Mouse (Mus musculus) midbrain, embryonic 11.5 days (tissue): ENCODE measurements around the gene B4galt2. TPM values are rescaled to one million over a fixed set of nuclear protein-coding genes. Genes with fewer than 3 reads are reported as not detected.

Experiments used
- ATAC-seq: fragments of 200-750 bp; cut with Nextera tagmentation; 2 replicates; pipeline ENCODE4 v1.8.0; 2017; ENCODE audit warnings: moderate TSS enrichment, moderate library complexity; ENCODE audit not compliant: low FRiP score
- DNase-seq: peaks from one replicate; pipeline ENCODE4 v3.0.0; 2015; ENCODE audit warnings: low spot score; ENCODE audit errors: missing footprints
- H3K27ac ChIP-seq: fragments of 300-500 bp; sonication (generic); 2 replicates; pipeline ENCODE4 v1.5.1; 2014; ENCODE audit warnings: low read depth, low read length
- H3K27me3 ChIP-seq: fragments of 300-500 bp; sonication (generic); 2 replicates; pipeline ENCODE4 v1.6.1; 2014; ENCODE audit warnings: mild to moderate bottlenecking, low read length, moderate library complexity, mixed read lengths; ENCODE audit not compliant: control insufficient read depth, insufficient read depth
- H3K36me3 ChIP-seq: fragments of 300-500 bp; sonication (generic); 2 replicates; pipeline ENCODE4 v1.6.1; 2014; ENCODE audit warnings: mild to moderate bottlenecking, low read length, moderate library complexity, mixed read lengths; ENCODE audit not compliant: control insufficient read depth, insufficient read depth
- H3K4me1 ChIP-seq: fragments of 300-500 bp; sonication (generic); 2 replicates; pipeline ENCODE4 v1.6.1; 2014; ENCODE audit warnings: low read length; ENCODE audit not compliant: control insufficient read depth, insufficient read depth
- H3K4me2 ChIP-seq: fragments of 300-500 bp; sonication (generic); 2 replicates; pipeline ENCODE4 v1.6.1; 2014; ENCODE audit warnings: mild to moderate bottlenecking, moderate library complexity
- H3K4me3 ChIP-seq: fragments of 300-500 bp; sonication (generic); 2 replicates; pipeline ENCODE4 v1.5.1; 2014; ENCODE audit warnings: low read depth, low read length
- H3K9ac ChIP-seq: fragments of 300-500 bp; sonication (generic); 2 replicates; pipeline ENCODE4 v1.6.1; 2014; ENCODE audit warnings: low read length
- H3K9me3 ChIP-seq: fragments of 300-500 bp; sonication (generic); 2 replicates; pipeline ENCODE4 v1.6.1; 2016; ENCODE audit warnings: low read length; ENCODE audit not compliant: control insufficient read depth
- WGBS: fragments of 180-500 bp; shearing (Covaris S2); extraction: QIAGEN DNeasy Blood & Tissue Kit; methylation state at CpG from one replicate; pipeline ENCODE4 v1.1.7; 2014; 5-methylcytosine and 5-hydroxymethylcytosine counted together
- polyA plus RNA-seq: library from polyadenylated mRNA; unstranded; fragments of >200 nt; fragmentation: Nextera tagmentation; extraction: Ambion mirVana; gene quantifications from 2 replicates; pipeline ENCODE4 v1.2.1, GENCODE M21; 2014

B4galt2 gene
- polyA plus RNA-seq, 1 experiment from 2014 or later = 29.1 TPM

- peaks cover 8% of the 10 kb centered on the region for H3K4me1 ChIP-seq
- H3K27me3 ChIP-seq = no peaks in the 10 kb centered on the region
- H3K9ac ChIP-seq = no peak overlapping the region
- no peaks in the 10 kb centered on the region for H3K36me3 ChIP-seq
- H3K4me3 ChIP-seq = no peak overlapping the region
- H3K4me2 ChIP-seq = no peak overlapping the region
- H3K27ac ChIP-seq = no peak overlapping the region
- ATAC-seq (no peak), DNase-seq (no peak)
- WGBS = 91% methylated on average over 5 of the region's 5 CpGs
- H3K9me3 ChIP-seq = no peaks in the 10 kb centered on the region
Observed at GRCm38 (mm10) chr4:117918762-117919161, 35.5 kb upstream of the B4galt2 start.

DNA sequence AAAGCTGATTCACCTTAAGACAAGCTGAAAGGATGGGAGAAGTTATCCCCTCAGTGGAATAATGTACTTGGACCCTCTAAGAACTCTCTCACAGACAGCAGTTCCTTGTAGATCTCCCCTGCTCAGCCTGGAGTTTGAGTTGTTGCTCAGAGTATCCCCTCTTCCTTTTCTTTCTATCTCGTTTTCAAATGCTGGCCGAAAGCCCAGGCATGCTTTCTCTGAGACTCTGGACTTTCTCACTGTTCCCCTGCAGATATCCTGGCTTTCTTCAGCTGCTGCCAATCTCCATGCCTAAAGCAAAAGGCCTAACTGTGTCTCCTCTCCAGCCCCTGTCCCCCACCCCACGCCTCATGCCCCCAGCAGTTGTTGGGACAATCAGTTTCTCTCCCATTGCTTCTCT is 35.0 kb upstream of the B4galt2 start:
- 94% methylated on average over 3 of the region's 3 CpGs for WGBS
- H3K9ac ChIP-seq = no peak overlapping the region
- H3K4me3 ChIP-seq = no peak overlapping the region
- H3K27ac ChIP-seq = no peak overlapping the region
- H3K9me3 ChIP-seq = no peaks in the 10 kb centered on the region
- H3K36me3 ChIP-seq = no peaks in the 10 kb centered on the region
- ATAC-seq = no peak
- no peaks in the 10 kb centered on the region for H3K27me3 ChIP-seq
- peaks cover 13% of the 10 kb centered on the region for H3K4me1 ChIP-seq
- no peak overlapping the region for H3K4me2 ChIP-seq
- DNase-seq = no peak

- ATAC-seq (no peak), DNase-seq (no peak)
- no peak overlapping the region for H3K4me2 ChIP-seq
- 93% methylated on average over 4 of the region's 4 CpGs for WGBS
- H3K27ac ChIP-seq = no peak overlapping the region
- no peak overlapping the region for H3K9ac ChIP-seq
- H3K27me3 ChIP-seq = no peaks in the 10 kb centered on the region
- no peak overlapping the region for H3K4me3 ChIP-seq
- no peaks in the 10 kb centered on the region for H3K9me3 ChIP-seq
- H3K4me1 ChIP-seq = peaks cover 17% of the 10 kb centered on the region
- no peaks in the 10 kb centered on the region for H3K36me3 ChIP-seq
Observed at GRCm38 (mm10) chr4:117917847-117918246, 34.6 kb upstream of the B4galt2 start.

- no peak overlapping the region for H3K4me3 ChIP-seq
- H3K9ac ChIP-seq = no peak overlapping the region
- H3K9me3 ChIP-seq = no peaks in the 10 kb centered on the region
- no peak overlapping the region for H3K4me2 ChIP-seq
- H3K27ac ChIP-seq = no peak overlapping the region
- no peaks in the 10 kb centered on the region for H3K36me3 ChIP-seq
- 90% methylated on average over 4 of the region's 4 CpGs for WGBS
- DNase-seq = no peak
- no peaks in the 10 kb centered on the region for H3K27me3 ChIP-seq
- peaks cover 17% of the 10 kb centered on the region for H3K4me1 ChIP-seq
- ATAC-seq = no peak
Observed at GRCm38 (mm10) chr4:117917402-117917801, 34.1 kb upstream of the B4galt2 start.

GRCm38 (mm10) chr4:117916386-117916785 is 33.1 kb upstream of the B4galt2 start:
- WGBS = 91% methylated on average over 5 of the region's 5 CpGs
- Histone ChIP-seq H3K9me3 (no peaks in the 10 kb centered on the region), H3K27ac (no peak overlapping the region), H3K27me3 (no peaks in the 10 kb centered on the region), H3K9ac (no peak overlapping the region), H3K36me3 (peaks cover 5% of the 10 kb centered on the region), H3K4me3 (no peak overlapping the region), H3K4me1 (peaks cover 17% of the 10 kb centered on the region), H3K4me2 (no peak overlapping the region)
- DNase-seq (no peak), ATAC-seq (no peak)

GRCm38 (mm10) chr4:117915489-117916105 is 32.3 kb upstream of the B4galt2 start:
- ATAC-seq (no peak; the same call in 1 of the 2 replicates), DNase-seq (peak; percentile 86)
- H3K27ac ChIP-seq = no peak overlapping the region

GRCm38 (mm10) chr4:117914591-117915442 is 31.5 kb upstream of the B4galt2 start, which contains the start of gene Ipo13:
TSS of gene Ipo13 (minus strand) at chr4:117914999.
- no peaks in the 10 kb centered on the region for H3K9me3 ChIP-seq
- WGBS = under 1% methylated on average over 60 of the region's 61 CpGs
- peak within 1 kb of the TSS; percentile 83 for H3K9ac ChIP-seq
- H3K4me2 ChIP-seq = peak within 1 kb of the TSS; percentile 98
- peaks cover 5% of the 10 kb centered on the region for H3K36me3 ChIP-seq
- peak within 1 kb of the TSS; percentile 77 for H3K4me3 ChIP-seq
- H3K4me1 ChIP-seq = peaks cover 17% of the 10 kb centered on the region
- peak within 1 kb of the TSS; percentile 64; the same call in 1 of the 2 replicates for H3K27ac ChIP-seq
- ATAC-seq = peak; percentile 97
- DNase-seq = peak; percentile 100
- no peaks in the 10 kb centered on the region for H3K27me3 ChIP-seq

More at GRCm38 (mm10) chr4:117915489-117916105, 32.3 kb upstream of the B4galt2 start:
- H3K4me1 ChIP-seq = peaks cover 17% of the 10 kb centered on the region
- peak overlapping the region; percentile 83 for H3K9ac ChIP-seq
- no peaks in the 10 kb centered on the region for H3K27me3 ChIP-seq
- H3K36me3 ChIP-seq = peaks cover 5% of the 10 kb centered on the region
- peak overlapping the region; percentile 77 for H3K4me3 ChIP-seq
- H3K4me2 ChIP-seq = peak overlapping the region; percentile 98
- 6% methylated on average over 19 of the region's 19 CpGs for WGBS
- no peaks in the 10 kb centered on the region for H3K9me3 ChIP-seq

DNA sequence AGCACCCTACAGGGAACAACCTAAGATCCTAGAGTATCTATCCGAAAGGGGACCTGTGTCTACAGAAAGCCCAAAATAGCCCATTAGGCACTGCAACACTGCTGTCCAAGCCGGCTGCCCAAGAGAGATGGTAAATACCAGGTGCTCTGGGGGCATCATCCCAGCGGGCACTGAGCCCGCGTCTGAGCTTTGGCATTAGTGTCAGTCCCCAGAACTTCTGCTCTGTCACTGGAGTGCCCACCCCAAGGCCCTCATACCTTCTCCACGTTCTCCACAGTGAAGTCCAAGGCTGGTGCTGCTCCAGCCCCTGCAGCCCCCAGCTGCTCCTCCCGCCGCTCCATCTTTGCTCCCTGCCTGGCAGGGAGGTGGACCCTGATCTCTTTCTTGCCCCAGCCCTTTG is 30.7 kb upstream of the B4galt2 start:
- H3K27me3 ChIP-seq = no peaks in the 10 kb centered on the region
- H3K9me3 ChIP-seq = no peaks in the 10 kb centered on the region
- no peak for DNase-seq
- H3K4me1 ChIP-seq = peaks cover 20% of the 10 kb centered on the region
- 20% methylated on average over 8 of the region's 8 CpGs for WGBS
- peaks cover 5% of the 10 kb centered on the region for H3K36me3 ChIP-seq
- H3K4me3 ChIP-seq = peak overlapping the region; percentile 77
- ATAC-seq = no peak
- no peak overlapping the region for H3K27ac ChIP-seq
- H3K4me2 ChIP-seq = peak overlapping the region; percentile 98
- peak overlapping the region; percentile 83 for H3K9ac ChIP-seq

- H3K27ac ChIP-seq = no peak overlapping the region
- H3K27me3 ChIP-seq = no peaks in the 10 kb centered on the region
- H3K36me3 ChIP-seq = peaks cover 5% of the 10 kb centered on the region
- H3K4me1 ChIP-seq = peaks cover 22% of the 10 kb centered on the region
- H3K4me3 ChIP-seq = no peak overlapping the region; the same call in 1 of the 2 replicates
- H3K4me2 ChIP-seq = peak overlapping the region; percentile 98
- no peak overlapping the region; the same call in 1 of the 2 replicates for H3K9ac ChIP-seq
- H3K9me3 ChIP-seq = no peaks in the 10 kb centered on the region
- WGBS = 46% methylated on average over 3 of the region's 3 CpGs
- ATAC-seq = no peak
- no peak for DNase-seq
Observed at GRCm38 (mm10) chr4:117913421-117913820, 30.1 kb upstream of the B4galt2 start.
